Mouse (Mus musculus) adipocyte (in vitro differentiated cells): ENCODE results near the gene Anks1.
"Not testable (repeated sequence)": the region's sequence is repeated elsewhere in the genome, so short reads cannot be mapped to it uniquely, and the experiment has no call there.

Source experiments
- DNase-seq: peaks from one replicate; pipeline ENCODE4 v3.0.0-alpha.2; 2016; ENCODE audit warnings: low spot score

Anks1 gene

GRCm38 (mm10) chr17:27931826-27932225 lies 22.7 kb downstream of the Anks1 start:
- DNase-seq = no peak

- DNase-seq = peak; percentile 75
Observed at GRCm38 (mm10) chr17:27934136-27934910, 25.2 kb downstream of the Anks1 start.

- DNase-seq = no peak
Observed at GRCm38 (mm10) chr17:27935091-27935490, 26.0 kb downstream of the Anks1 start.

- no peak for DNase-seq
Observed at GRCm38 (mm10) chr17:27937054-27937615, 28.0 kb downstream of the Anks1 start.

- DNase-seq = no peak
Observed at GRCm38 (mm10) chr17:27938121-27938754, 29.1 kb downstream of the Anks1 start.

- DNase-seq = no peak
Observed at GRCm38 (mm10) chr17:27939028-27939427, 29.9 kb downstream of the Anks1 start.

- DNase-seq = no peak
Observed at GRCm38 (mm10) chr17:27940352-27940751, 31.2 kb downstream of the Anks1 start.

GRCm38 (mm10) chr17:27941178-27941577 lies 32.1 kb downstream of the Anks1 start:
- no peak for DNase-seq

GRCm38 (mm10) chr17:27941698-27942097 lies 32.6 kb downstream of the Anks1 start:
- peak; percentile 66 for DNase-seq

- DNase-seq = no peak
Observed at GRCm38 (mm10) chr17:27942131-27942530, 33.0 kb downstream of the Anks1 start.

GRCm38 (mm10) chr17:27945546-27946216 lies 36.6 kb downstream of the Anks1 start:
- peak; percentile 96 for DNase-seq

GRCm38 (mm10) chr17:27946371-27946770 lies 37.3 kb downstream of the Anks1 start:
- peak; percentile 76 for DNase-seq

GRCm38 (mm10) chr17:27947155-27947554 lies 38.0 kb downstream of the Anks1 start:
- DNase-seq = no peak

- no peak for DNase-seq
Observed at GRCm38 (mm10) chr17:27953136-27953535, 44.0 kb downstream of the Anks1 start.

- peak; percentile 90 for DNase-seq
Observed at GRCm38 (mm10) chr17:27954629-27955402, 45.7 kb downstream of the Anks1 start.

GRCm38 (mm10) chr17:27957649-27958048 lies 48.5 kb downstream of the Anks1 start:
- DNase-seq = no peak

GRCm38 (mm10) chr17:27960128-27961111 lies 51.3 kb downstream of the Anks1 start:
- no peak for DNase-seq

GRCm38 (mm10) chr17:27963120-27963519 lies 54.0 kb downstream of the Anks1 start:
- not testable (repeated sequence) for DNase-seq

- DNase-seq = no peak
Observed at GRCm38 (mm10) chr17:27964607-27965006, 55.5 kb downstream of the Anks1 start.

GRCm38 (mm10) chr17:27965292-27965691 lies 56.2 kb downstream of the Anks1 start:
- no peak for DNase-seq

- peak; percentile 63 for DNase-seq
Observed at GRCm38 (mm10) chr17:27966056-27966455, 57.0 kb downstream of the Anks1 start.
